19 mouse cellular contexts compared by ENCODE assay signal in genomic region chr13:60067325-60067724, GRCm38 (mm10).
"Had no signal": no experiment of that assay in that cellular context is flagged by ENCODE, and none has a peak within 500 bp of the region (broad histone marks: within the 10 kb centered on the region; RNA-seq: fewer than 3 reads in every experiment).

No protein-coding gene starts in this region.

- ATAC-seq: lung, postnatal 0 days; midbrain, embryonic 15.5 days had no signal

- H3K27ac ChIP-seq: left cerebral cortex, adult 2 months; limb, embryonic 13.5 days; liver, embryonic 13.5 days; macrophage; midbrain, embryonic 12.5 days; midbrain, embryonic 15.5 days; neural tube, embryonic 13.5 days had no signal

- H3K9me3 ChIP-seq: limb, embryonic 13.5 days; liver, embryonic 13.5 days; midbrain, embryonic 12.5 days; midbrain, embryonic 15.5 days; neural tube, embryonic 13.5 days had no signal

- H3K4me1 ChIP-seq: liver, embryonic 13.5 days; midbrain, embryonic 12.5 days; midbrain, embryonic 15.5 days had no signal

- H3K4me3 ChIP-seq: left cerebral cortex, adult 2 months; limb, embryonic 13.5 days; liver, embryonic 13.5 days; midbrain, embryonic 12.5 days; midbrain, embryonic 15.5 days; neural tube, embryonic 13.5 days had no signal

- H3K9ac ChIP-seq: limb, embryonic 13.5 days; liver, embryonic 13.5 days; lung, embryonic 14.5 days; midbrain, embryonic 12.5 days; midbrain, embryonic 15.5 days; neural tube, embryonic 13.5 days had no signal

- H3K4me2 ChIP-seq: limb, embryonic 13.5 days; liver, embryonic 13.5 days; lung, embryonic 14.5 days; midbrain, embryonic 12.5 days; midbrain, embryonic 15.5 days; neural tube, embryonic 13.5 days had no signal

- DNase-seq: kidney, adult 18-20 months; kidney, adult 9 months; kidney, postnatal 14 days; kidney, postnatal 4 days; layer of hippocampus, postnatal 36 days; left cerebral cortex, postnatal 4 days; liver; liver, embryonic 13.5 days; lung, embryonic 14.5 days; retina, postnatal 1 day; right cerebral cortex, postnatal 25 days; thymus, postnatal 25 days had no signal

- H3K36me3 ChIP-seq: limb, embryonic 13.5 days; liver, embryonic 13.5 days; midbrain, embryonic 12.5 days; midbrain, embryonic 15.5 days; neural tube, embryonic 13.5 days had no signal

- H3K27me3 ChIP-seq: limb, embryonic 13.5 days; liver, embryonic 13.5 days; midbrain, embryonic 12.5 days; midbrain, embryonic 15.5 days; neural tube, embryonic 13.5 days had no signal
